Mouse (Mus musculus) embryonic facial prominence, embryonic 10.5 days (tissue): ENCODE results near the gene Gcfc2. TPM values are rescaled to one million over a fixed set of nuclear protein-coding genes. Genes with fewer than 3 reads are reported as not detected.

Experiments used
- DNase-seq: peaks from one replicate; pipeline ENCODE4 v3.0.0-alpha.2; 2017; ENCODE audit warnings: low spot score
- H3K27ac ChIP-seq: fragments of 300-500 bp; sonication (generic); replicated peaks from 2 replicates; pipeline ENCODE4 v1.5.1; 2016; ENCODE audit warnings: mild to moderate bottlenecking
- H3K27me3 ChIP-seq: fragments of 300-500 bp; sonication (generic); replicated peaks from 2 replicates; pipeline ENCODE4 v1.6.1; 2016; ENCODE audit warnings: low read depth, mild to moderate bottlenecking; ENCODE audit not compliant: poor library complexity, severe bottlenecking
- H3K36me3 ChIP-seq: fragments of 300-500 bp; sonication (generic); replicated peaks from 2 replicates; pipeline ENCODE4 v1.6.1; 2016; ENCODE audit warnings: mild to moderate bottlenecking, moderate library complexity
- H3K4me1 ChIP-seq: fragments of 300-500 bp; sonication (generic); 2 replicates; pipeline ENCODE4 v1.6.1; 2016
- H3K4me3 ChIP-seq: fragments of 300-500 bp; sonication (generic); 2 replicates; pipeline ENCODE4 v1.5.1; 2016; ENCODE audit warnings: mild to moderate bottlenecking, moderate library complexity
- H3K9me3 ChIP-seq: fragments of 300-500 bp; sonication (generic); 2 replicates; pipeline ENCODE4 v1.6.1; 2016; ENCODE audit warnings: mild to moderate bottlenecking
- WGBS: fragments of 180-500 bp; shearing (Covaris S2); methylation state at CpG from one replicate; pipeline ENCODE4 v1.1.7; 2016; 5-methylcytosine and 5-hydroxymethylcytosine counted together
- polyA plus RNA-seq: library from polyadenylated mRNA; unstranded; fragments of >200 nt; fragmentation: Nextera tagmentation; extraction: Ambion mirVana; gene quantifications from 2 replicates; pipeline ENCODE4 v1.2.1, GENCODE M21; 2016

Gene Gcfc2
- polyA plus RNA-seq, 1 experiment from 2014 or later, result 11.9 TPM

- no peaks in the 10 kb centered on the region for H3K4me1 ChIP-seq
- H3K27me3 ChIP-seq, result no peaks in the 10 kb centered on the region
- H3K9me3 ChIP-seq, result peaks cover 8% of the 10 kb centered on the region; the same call in 1 of the 2 replicates
- 91% methylated on average over 5 of the region's 5 CpGs for WGBS
- no peak for DNase-seq
- H3K4me3 ChIP-seq, result no peak overlapping the region
- no peak overlapping the region for H3K27ac ChIP-seq
- H3K36me3 ChIP-seq, result peaks cover 96% of the 10 kb centered on the region
Observed at GRCm38 (mm10) chr6:81955133-81955532, 31.7 kb downstream of the Gcfc2 start.

GRCm38 (mm10) chr6:81956399-81956798 lies 32.9 kb downstream of the Gcfc2 start:
- H3K4me3 ChIP-seq, result no peak overlapping the region
- peaks cover 8% of the 10 kb centered on the region; the same call in 1 of the 2 replicates for H3K9me3 ChIP-seq
- no peak overlapping the region for H3K27ac ChIP-seq
- DNase-seq, result no peak
- 92% methylated on average over 4 of the region's 4 CpGs for WGBS
- no peaks in the 10 kb centered on the region for H3K4me1 ChIP-seq
- peaks cover 96% of the 10 kb centered on the region for H3K36me3 ChIP-seq
- no peaks in the 10 kb centered on the region for H3K27me3 ChIP-seq

- no peak overlapping the region for H3K4me3 ChIP-seq
- H3K4me1 ChIP-seq, result no peaks in the 10 kb centered on the region
- peaks cover 8% of the 10 kb centered on the region; the same call in 1 of the 2 replicates for H3K9me3 ChIP-seq
- H3K27ac ChIP-seq, result no peak overlapping the region
- DNase-seq, result no peak
- peaks cover 96% of the 10 kb centered on the region for H3K36me3 ChIP-seq
- H3K27me3 ChIP-seq, result no peaks in the 10 kb centered on the region
- WGBS, result 91% methylated on average over 11 of the region's 11 CpGs
Observed at GRCm38 (mm10) chr6:81957992-81958391, 34.5 kb downstream of the Gcfc2 start.

- H3K27me3 ChIP-seq, result no peaks in the 10 kb centered on the region
- peaks cover 5% of the 10 kb centered on the region for H3K4me1 ChIP-seq
- WGBS, result 95% methylated on average over 8 of the region's 8 CpGs
- H3K9me3 ChIP-seq, result peaks cover 8% of the 10 kb centered on the region; the same call in 1 of the 2 replicates
- DNase-seq, result no peak
- H3K4me3 ChIP-seq, result no peak overlapping the region
- peaks cover 92% of the 10 kb centered on the region for H3K36me3 ChIP-seq
- no peak overlapping the region for H3K27ac ChIP-seq
Observed at GRCm38 (mm10) chr6:81959866-81960265, 36.4 kb downstream of the Gcfc2 start.

GRCm38 (mm10) chr6:81960284-81960683 lies 36.8 kb downstream of the Gcfc2 start:
- no peak overlapping the region for H3K27ac ChIP-seq
- no peak overlapping the region for H3K4me3 ChIP-seq
- WGBS, result 88% methylated on average over 1 of the region's 1 CpGs
- peaks cover 8% of the 10 kb centered on the region for H3K4me1 ChIP-seq
- H3K9me3 ChIP-seq, result peaks cover 8% of the 10 kb centered on the region; the same call in 1 of the 2 replicates
- peaks cover 88% of the 10 kb centered on the region for H3K36me3 ChIP-seq
- DNase-seq, result no peak
- no peaks in the 10 kb centered on the region for H3K27me3 ChIP-seq

- DNase-seq, result peak; percentile 90
Observed at GRCm38 (mm10) chr6:81965296-81966067, 42.0 kb downstream of the Gcfc2 start, which contains the start of gene Mrpl19. Mrpl19 (minus strand) TSS chr6:81965958.

GRCm38 (mm10) chr6:81966068-81966544 lies 42.6 kb downstream of the Gcfc2 start:
- 52% methylated on average over 2 of the region's 2 CpGs for WGBS
- H3K27me3 ChIP-seq, result no peaks in the 10 kb centered on the region

More at GRCm38 (mm10) chr6:81965296-81966067, 42.0 kb downstream of the Gcfc2 start, which contains the start of gene Mrpl19:
- peak within 1 kb of the TSS; percentile 78 for H3K4me3 ChIP-seq
- no peaks in the 10 kb centered on the region for H3K9me3 ChIP-seq
- H3K36me3 ChIP-seq, result peaks cover 36% of the 10 kb centered on the region
- peak within 1 kb of the TSS; percentile 84 for H3K27ac ChIP-seq
- 1% methylated on average over 44 of the region's 44 CpGs for WGBS
- H3K27me3 ChIP-seq, result no peaks in the 10 kb centered on the region
- peaks cover 12% of the 10 kb centered on the region for H3K4me1 ChIP-seq

GRCm38 (mm10) chr6:81971196-81971595 lies 47.7 kb downstream of the Gcfc2 start:
- 79% methylated on average over 7 of the region's 7 CpGs for WGBS
- Histone ChIP-seq H3K36me3 (no peaks in the 10 kb centered on the region), H3K9me3 (no peaks in the 10 kb centered on the region), H3K27me3 (no peaks in the 10 kb centered on the region), H3K4me3 (no peak overlapping the region), H3K4me1 (peaks cover under 1% of the 10 kb centered on the region; the same call in 1 of the 2 replicates), H3K27ac (no peak overlapping the region)
- no peak for DNase-seq

More at GRCm38 (mm10) chr6:81966068-81966544, 42.6 kb downstream of the Gcfc2 start:
- H3K4me3 ChIP-seq, result peak overlapping the region; percentile 78
- H3K4me1 ChIP-seq, result peaks cover 12% of the 10 kb centered on the region
- H3K9me3 ChIP-seq, result no peaks in the 10 kb centered on the region
- H3K36me3 ChIP-seq, result peaks cover 30% of the 10 kb centered on the region
- H3K27ac ChIP-seq, result peak overlapping the region; percentile 84; the same call in 1 of the 2 replicates
- DNase-seq, result no peak

- no peak for DNase-seq
- H3K27me3 ChIP-seq, result no peaks in the 10 kb centered on the region
- 88% methylated on average over 8 of the region's 8 CpGs for WGBS
- H3K9me3 ChIP-seq, result no peaks in the 10 kb centered on the region
- H3K36me3 ChIP-seq, result no peaks in the 10 kb centered on the region
- no peaks in the 10 kb centered on the region for H3K4me1 ChIP-seq
- H3K4me3 ChIP-seq, result no peak overlapping the region
- H3K27ac ChIP-seq, result no peak overlapping the region
Observed at GRCm38 (mm10) chr6:81972595-81972994, 49.1 kb downstream of the Gcfc2 start.

GRCm38 (mm10) chr6:81975971-81976621 lies 52.6 kb downstream of the Gcfc2 start:
- Histone ChIP-seq H3K27me3 (no peaks in the 10 kb centered on the region), H3K4me3 (no peak overlapping the region), H3K36me3 (no peaks in the 10 kb centered on the region), H3K27ac (no peak overlapping the region), H3K9me3 (no peaks in the 10 kb centered on the region), H3K4me1 (no peaks in the 10 kb centered on the region)
- peak; percentile 78 for DNase-seq
- WGBS, result 41% methylated on average over 7 of the region's 7 CpGs

- Histone ChIP-seq H3K9me3 (no peaks in the 10 kb centered on the region), H3K27me3 (no peaks in the 10 kb centered on the region), H3K4me3 (no peak overlapping the region), H3K27ac (no peak overlapping the region), H3K4me1 (no peaks in the 10 kb centered on the region), H3K36me3 (no peaks in the 10 kb centered on the region)
- 89% methylated on average over 4 of the region's 4 CpGs for WGBS
- DNase-seq, result no peak
Observed at GRCm38 (mm10) chr6:81979286-81979685, 55.8 kb downstream of the Gcfc2 start.

- peaks cover 18% of the 10 kb centered on the region for H3K4me1 ChIP-seq
- 92% methylated on average over 8 of the region's 8 CpGs for WGBS
- H3K27me3 ChIP-seq, result peaks cover 19% of the 10 kb centered on the region
- no peaks in the 10 kb centered on the region for H3K9me3 ChIP-seq
- no peaks in the 10 kb centered on the region for H3K36me3 ChIP-seq
- no peak for DNase-seq
- H3K4me3 ChIP-seq, result no peak overlapping the region
- H3K27ac ChIP-seq, result no peak overlapping the region
Observed at GRCm38 (mm10) chr6:81986171-81986570, 62.7 kb downstream of the Gcfc2 start.
